Mouse (Mus musculus) adrenal gland, postnatal 0 days (tissue): Measurements from ENCODE around the gene Iqgap3. TPM values are rescaled to one million over a fixed set of nuclear protein-coding genes. Genes with fewer than 3 reads are reported as not detected.

Experiments
- polyA plus RNA-seq: library from polyadenylated mRNA; unstranded; fragments of >200 nt; fragmentation: Nextera tagmentation; extraction: Ambion mirVana; gene quantifications from 2 replicates; pipeline ENCODE4 v1.2.1, GENCODE M21; 2015

Iqgap3 gene
- 3.7 and 3.8 TPM in 2 replicates for polyA plus RNA-seq

GRCm38 (mm10) chr3:88081345-88082223 is at the start of gene Iqgap3:
Iqgap3 (plus strand) TSS chr3:88081971.

GRCm38 (mm10) chr3:88042661-88043421 is 38.9 kb upstream of the Iqgap3 start, which contains the start of gene Gpatch4:
Gpatch4 (plus strand) TSS chr3:88043108.

DNA sequence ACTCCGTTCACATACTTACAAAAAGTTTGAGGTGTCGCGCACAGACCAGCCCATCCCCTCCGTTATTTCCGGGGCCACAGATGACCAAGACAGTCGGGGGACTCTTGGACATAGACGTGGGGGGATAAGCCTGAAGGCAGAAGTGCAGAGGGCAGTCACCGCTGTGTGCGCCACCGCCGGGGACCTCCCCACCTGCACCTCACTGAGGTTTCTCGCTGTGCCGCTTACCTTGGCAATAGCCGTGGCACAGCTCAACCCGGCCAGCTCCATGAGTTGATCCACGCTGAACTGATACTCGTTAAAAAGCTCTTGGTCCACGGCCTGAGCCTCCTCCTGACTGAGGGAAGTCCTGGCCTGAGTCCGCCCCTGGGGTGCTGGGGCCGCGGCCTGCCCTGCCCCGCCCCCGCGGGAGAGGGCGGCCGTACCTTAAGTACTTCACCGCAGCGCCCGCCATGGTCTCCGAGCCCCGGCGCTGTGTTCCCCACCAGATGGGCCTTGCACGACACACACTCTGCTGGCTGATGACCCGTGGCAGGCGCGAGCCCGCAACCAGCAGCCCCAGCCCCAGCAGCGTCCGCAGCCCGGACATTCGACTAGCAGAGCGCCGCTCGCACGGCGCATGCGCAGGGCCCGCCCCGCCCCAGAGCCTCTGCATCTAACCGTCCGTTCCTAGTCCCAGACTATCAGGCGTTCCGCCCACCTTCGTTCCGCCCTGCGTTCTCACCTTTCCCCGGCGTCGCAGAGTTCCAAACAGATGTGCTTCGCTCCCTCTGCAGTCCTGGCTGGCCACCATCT is 23.7 kb upstream of the Iqgap3 start, which contains the start of gene Naxe:
Naxe (minus strand) TSS at position 594 of the 795 bp plus-strand sequence.

GRCm38 (mm10) chr3:88078204-88078603 is 3.6 kb upstream of the Iqgap3 start, which contains the start of gene Ttc24:
Ttc24 (minus strand) TSS chr3:88078304.

DNA sequence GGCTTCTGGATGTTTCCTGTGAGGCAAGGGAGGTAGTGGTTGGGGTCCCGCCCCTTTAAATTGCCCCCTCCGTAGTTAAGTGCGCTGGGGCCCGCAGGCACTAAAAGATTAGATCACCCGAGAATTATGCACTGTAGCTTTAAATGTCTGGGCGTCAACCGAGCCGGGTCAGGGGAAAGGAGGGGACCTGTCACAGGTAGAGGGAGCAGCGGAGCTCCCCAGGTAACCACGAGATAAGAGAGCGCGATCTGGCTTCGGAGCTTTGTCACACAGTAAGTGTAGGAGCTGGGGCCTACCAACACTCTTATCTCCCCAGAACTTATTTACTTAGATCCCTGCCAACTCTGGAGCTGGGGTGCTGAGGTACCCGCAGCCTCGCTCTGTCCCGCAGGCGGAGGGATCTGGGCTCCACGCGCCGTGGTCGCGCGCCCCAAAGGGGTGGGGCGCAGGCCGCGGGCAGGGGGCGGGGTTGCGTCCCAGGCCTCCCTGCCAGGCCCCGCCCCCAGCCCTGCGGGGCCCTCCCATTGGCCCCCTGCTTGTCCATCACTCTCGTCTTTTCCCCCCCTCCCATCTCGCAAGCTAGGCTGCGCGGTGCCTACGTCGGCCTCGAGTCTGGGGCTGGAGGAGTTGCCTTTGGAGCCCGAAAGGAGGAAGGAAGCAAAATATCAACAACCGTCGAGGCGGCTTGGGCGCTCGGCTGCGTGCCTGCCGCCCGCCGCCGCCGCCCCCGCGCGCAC is 60.2 kb downstream of the Iqgap3 start, which contains the start of gene Mef2d:
Mef2d (plus strand) TSS at position 586 of the 737 bp plus-strand sequence.

Other genes with a start within 250 kb of the Iqgap3 start
- gene Sh2d2a, start 235.2 kb upstream of the Iqgap3 start, polyA plus RNA-seq = 0.21 TPM in 1 of 2 replicates, not detected in the other
- 12.9 and 13.1 TPM in 2 replicates for gene Prcc, start 196.4 kb upstream of the Iqgap3 start, polyA plus RNA-seq
- gene Hdgf, start 175.7 kb upstream of the Iqgap3 start, polyA plus RNA-seq = 129 and 149 TPM in 2 replicates
- 101 and 121 TPM in 2 replicates for gene Mrpl24, start 162.5 kb upstream of the Iqgap3 start, polyA plus RNA-seq
- gene Isg20l2, start 151.7 kb upstream of the Iqgap3 start, polyA plus RNA-seq = 17.3 and 22.7 TPM in 2 replicates
- gene Rrnad1, start 151.3 kb upstream of the Iqgap3 start, polyA plus RNA-seq = 9.1 and 14.5 TPM in 2 replicates
- 6.4 and 11.8 TPM in 2 replicates for gene Crabp2, start 133.3 kb upstream of the Iqgap3 start, polyA plus RNA-seq
- 6.7 and 8.3 TPM in 2 replicates for gene Nes, start 110.9 kb upstream of the Iqgap3 start, polyA plus RNA-seq
- gene Bcan, start 81.7 kb upstream of the Iqgap3 start, polyA plus RNA-seq = 5.2 and 9.7 TPM in 2 replicates
- 0.11 TPM in 1 of 2 replicates, not detected in the other for gene Hapln2, start 54.4 kb upstream of the Iqgap3 start, polyA plus RNA-seq
- gene Gpatch4, start 38.9 kb upstream of the Iqgap3 start, polyA plus RNA-seq = 15.4 and 16.1 TPM in 2 replicates
- gene Naxe, start 23.5 kb upstream of the Iqgap3 start, polyA plus RNA-seq = 197 and 241 TPM in 2 replicates
- not detected in 2 replicates for gene Ttc24, start 3.7 kb upstream of the Iqgap3 start, polyA plus RNA-seq
- gene Mef2d, start 60.4 kb downstream of the Iqgap3 start, polyA plus RNA-seq = 16.6 and 22.4 TPM in 2 replicates
- 0.44 and 0.46 TPM in 2 replicates for gene Rhbg, start 172.7 kb downstream of the Iqgap3 start, polyA plus RNA-seq
- gene Gm38392, start 205.2 kb downstream of the Iqgap3 start, polyA plus RNA-seq = 0.19 and 0.44 TPM in 2 replicates
- 28.9 and 48.6 TPM in 2 replicates for gene Tsacc, start 215.0 kb downstream of the Iqgap3 start, polyA plus RNA-seq
- 229 and 265 TPM in 2 replicates for gene Cct3, start 215.1 kb downstream of the Iqgap3 start, polyA plus RNA-seq
- 174 and 296 TPM in 2 replicates for gene Glmp, start 243.1 kb downstream of the Iqgap3 start, polyA plus RNA-seq